Mouse (Mus musculus) limb, embryonic 11.5 days (tissue): ENCODE measurements around the gene Parn. TPM values are rescaled to one million over a fixed set of nuclear protein-coding genes. Genes with fewer than 3 reads are reported as not detected.

Source experiments
- ATAC-seq: fragments of 200-750 bp; cut with Nextera tagmentation; 2 replicates; pipeline ENCODE4 v1.8.0; 2017; ENCODE audit warnings: low read depth; ENCODE audit not compliant: insufficient number of reproducible peaks, low FRiP score, low TSS enrichment
- DNase-seq: peaks from one replicate; pipeline ENCODE4 v3.0.0-alpha.2; 2015; ENCODE audit warnings: low spot score
- H3K27ac ChIP-seq: fragments of 300-500 bp; sonication (generic); replicated peaks from 2 replicates; pipeline ENCODE4 v1.5.1; 2014; ENCODE audit warnings: low read depth, mild to moderate bottlenecking, low read length
- H3K27me3 ChIP-seq: fragments of 300-500 bp; sonication (generic); 2 replicates; pipeline ENCODE4 v1.6.1; 2014; ENCODE audit warnings: mild to moderate bottlenecking, low read length, mixed read lengths; ENCODE audit not compliant: control insufficient read depth, insufficient read depth
- H3K36me3 ChIP-seq: fragments of 300-500 bp; sonication (generic); 2 replicates; pipeline ENCODE4 v1.6.1; 2014; ENCODE audit warnings: mild to moderate bottlenecking, low read length, moderate library complexity, mixed read lengths; ENCODE audit not compliant: control insufficient read depth, insufficient read depth
- H3K4me1 ChIP-seq: fragments of 300-500 bp; sonication (generic); 2 replicates; pipeline ENCODE4 v1.6.1; 2014; ENCODE audit warnings: low read length, mixed read lengths; ENCODE audit not compliant: control insufficient read depth, insufficient read depth
- H3K4me2 ChIP-seq: fragments of 300-500 bp; sonication (generic); 2 replicates; pipeline ENCODE4 v1.6.1; 2014; ENCODE audit warnings: low read depth, mild to moderate bottlenecking, moderate library complexity; ENCODE audit not compliant: severe bottlenecking
- H3K4me3 ChIP-seq: fragments of 300-500 bp; sonication (generic); 2 replicates; pipeline ENCODE4 v1.5.1; 2014; ENCODE audit warnings: low read depth, low read length
- H3K9ac ChIP-seq: fragments of 300-500 bp; sonication (generic); 2 replicates; pipeline ENCODE4 v1.6.1; 2014; ENCODE audit warnings: mild to moderate bottlenecking, low read length
- H3K9me3 ChIP-seq: fragments of 300-500 bp; sonication (generic); 2 replicates; pipeline ENCODE4 v1.6.1; 2016; ENCODE audit warnings: low read length; ENCODE audit not compliant: control insufficient read depth
- WGBS: fragments of 180-500 bp; shearing (Covaris S2); extraction: QIAGEN DNeasy Blood & Tissue Kit; methylation state at CpG from one replicate; pipeline ENCODE4 v1.1.7; 2014; 5-methylcytosine and 5-hydroxymethylcytosine counted together
- polyA plus RNA-seq: library from polyadenylated mRNA; unstranded; fragments of >200 nt; fragmentation: Nextera tagmentation; extraction: Ambion mirVana; gene quantifications from 2 replicates; pipeline ENCODE4 v1.2.1, GENCODE M21; 2014

The Parn gene
- polyA plus RNA-seq, 1 experiment from 2014 or later = 41.7 TPM

DNA sequence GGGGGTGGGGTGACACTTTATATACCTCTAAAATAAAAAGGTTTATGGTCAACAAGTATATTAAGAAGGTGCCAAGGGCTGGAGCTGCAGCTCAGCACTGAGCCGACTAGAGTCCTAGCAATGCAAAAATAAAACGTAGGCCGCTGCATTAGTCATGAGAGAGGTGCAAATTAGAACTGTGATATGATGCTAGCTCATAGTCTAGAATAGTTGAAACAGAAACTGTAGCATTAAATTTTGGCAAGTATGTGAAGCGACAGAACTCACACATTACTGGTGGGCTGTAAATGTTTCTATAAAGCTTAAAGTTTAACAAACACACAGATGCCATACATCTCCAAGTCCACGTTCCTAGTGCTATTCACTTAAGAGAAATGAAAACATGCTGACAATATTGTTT lies 102.7 kb downstream of the Parn start:
- Histone ChIP-seq H3K4me3 (no peak overlapping the region), H3K9ac (no peak overlapping the region), H3K36me3 (no peaks in the 10 kb centered on the region), H3K4me2 (no peak overlapping the region), H3K27me3 (no peaks in the 10 kb centered on the region), H3K9me3 (no peaks in the 10 kb centered on the region), H3K4me1 (no peaks in the 10 kb centered on the region), H3K27ac (no peak overlapping the region)
- ATAC-seq (no peak), DNase-seq (no peak)
- 93% methylated on average over 5 of the region's 5 CpGs for WGBS

- H3K4me2 ChIP-seq = no peak overlapping the region
- ATAC-seq (no peak), DNase-seq (no peak)
- H3K4me3 ChIP-seq = no peak overlapping the region
- H3K9ac ChIP-seq = no peak overlapping the region
- H3K27me3 ChIP-seq = no peaks in the 10 kb centered on the region
- H3K4me1 ChIP-seq = no peaks in the 10 kb centered on the region
- H3K36me3 ChIP-seq = no peaks in the 10 kb centered on the region
- WGBS = 81% methylated on average over 2 of the region's 2 CpGs
- H3K9me3 ChIP-seq = no peaks in the 10 kb centered on the region
- no peak overlapping the region for H3K27ac ChIP-seq
Measured at GRCm38 (mm10) chr16:13557784-13558183, 110.2 kb downstream of the Parn start.

DNA sequence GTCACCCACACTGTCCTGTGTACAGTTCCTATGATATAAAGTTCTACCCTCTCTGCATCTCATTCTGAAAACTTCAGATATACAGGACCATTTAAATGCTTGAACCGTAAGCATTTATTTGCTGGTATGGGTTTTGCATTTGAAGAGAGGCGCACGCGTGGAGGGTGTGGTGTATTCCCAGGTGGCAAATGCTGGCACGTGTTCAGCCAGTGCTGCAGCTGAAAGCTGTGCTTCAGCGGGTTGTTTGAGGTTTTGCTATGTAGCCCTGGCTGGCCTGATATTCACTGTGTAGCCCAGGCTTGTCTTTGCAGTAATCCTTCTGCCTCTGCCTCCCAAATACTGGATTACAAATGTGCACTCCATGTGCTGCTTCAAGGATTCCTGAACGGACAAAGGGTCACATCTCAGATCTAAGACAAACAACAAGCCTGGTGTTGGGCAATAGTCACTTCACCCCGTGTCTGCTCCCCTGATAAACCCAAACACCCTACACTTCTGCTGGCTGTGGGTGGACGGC lies 111.0 kb downstream of the Parn start:
- no peak overlapping the region for H3K27ac ChIP-seq
- H3K27me3 ChIP-seq = no peaks in the 10 kb centered on the region
- ATAC-seq = no peak
- H3K9ac ChIP-seq = no peak overlapping the region
- DNase-seq = no peak
- H3K4me1 ChIP-seq = no peaks in the 10 kb centered on the region
- H3K9me3 ChIP-seq = no peaks in the 10 kb centered on the region
- H3K4me2 ChIP-seq = no peak overlapping the region
- 87% methylated on average over 9 of the region's 9 CpGs for WGBS
- no peaks in the 10 kb centered on the region for H3K36me3 ChIP-seq
- no peak overlapping the region for H3K4me3 ChIP-seq

GRCm38 (mm10) chr16:13556446-13556845 lies 111.5 kb downstream of the Parn start:
- Histone ChIP-seq H3K4me3 (no peak overlapping the region), H3K27ac (no peak overlapping the region), H3K4me2 (no peak overlapping the region), H3K27me3 (no peaks in the 10 kb centered on the region), H3K9me3 (no peaks in the 10 kb centered on the region), H3K9ac (no peak overlapping the region), H3K36me3 (no peaks in the 10 kb centered on the region), H3K4me1 (no peaks in the 10 kb centered on the region)
- DNase-seq (no peak), ATAC-seq (no peak)
- WGBS = 97% methylated on average over 7 of the region's 7 CpGs

DNA sequence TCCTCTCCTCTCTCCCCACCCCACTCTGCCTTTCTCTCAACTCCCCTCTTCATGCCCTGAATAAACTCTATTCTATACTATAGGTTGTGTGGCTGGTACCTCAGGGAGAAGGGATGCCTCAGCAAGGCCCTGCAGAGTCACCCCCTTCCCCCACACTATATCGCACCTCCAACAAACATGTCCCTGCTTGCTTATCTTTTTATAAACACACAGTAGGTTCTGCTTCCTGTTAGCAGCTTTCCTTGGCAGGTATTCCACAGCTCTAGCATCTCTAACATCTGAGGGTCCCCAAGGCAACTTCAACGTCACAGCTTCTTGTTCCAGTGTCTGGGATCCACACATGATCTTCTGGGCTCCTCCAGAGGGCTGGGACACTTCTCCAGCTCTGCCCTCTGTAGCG lies 117.3 kb downstream of the Parn start:
- H3K4me3 ChIP-seq = no peak overlapping the region

GRCm38 (mm10) chr16:13549976-13550375 lies 118.0 kb downstream of the Parn start:
- Histone ChIP-seq H3K4me2 (no peak overlapping the region), H3K27me3 (no peaks in the 10 kb centered on the region), H3K9ac (no peak overlapping the region), H3K9me3 (peaks cover 8% of the 10 kb centered on the region; the same call in 1 of the 2 replicates), H3K27ac (no peak overlapping the region), H3K4me3 (no peak overlapping the region), H3K36me3 (0 out of 2 replicates have a peak, but pooled peaks cover 2% of the 10 kb centered on the region), H3K4me1 (no peaks in the 10 kb centered on the region)
- ATAC-seq (no peak), DNase-seq (no peak)
- WGBS = 92% methylated on average over 2 of the region's 2 CpGs

More for the DNA sequence above, 117.3 kb downstream of the Parn start:
- Histone ChIP-seq H3K27ac (no peak overlapping the region), H3K27me3 (no peaks in the 10 kb centered on the region), H3K9me3 (peaks cover 4% of the 10 kb centered on the region; the same call in 1 of the 2 replicates), H3K4me2 (no peak overlapping the region), H3K36me3 (0 out of 2 replicates have a peak, but pooled peaks cover 2% of the 10 kb centered on the region), H3K4me1 (no peaks in the 10 kb centered on the region), H3K9ac (no peak overlapping the region)
- DNase-seq = no peak
- no peak for ATAC-seq
- WGBS = 93% methylated on average over 3 of the region's 3 CpGs

DNA sequence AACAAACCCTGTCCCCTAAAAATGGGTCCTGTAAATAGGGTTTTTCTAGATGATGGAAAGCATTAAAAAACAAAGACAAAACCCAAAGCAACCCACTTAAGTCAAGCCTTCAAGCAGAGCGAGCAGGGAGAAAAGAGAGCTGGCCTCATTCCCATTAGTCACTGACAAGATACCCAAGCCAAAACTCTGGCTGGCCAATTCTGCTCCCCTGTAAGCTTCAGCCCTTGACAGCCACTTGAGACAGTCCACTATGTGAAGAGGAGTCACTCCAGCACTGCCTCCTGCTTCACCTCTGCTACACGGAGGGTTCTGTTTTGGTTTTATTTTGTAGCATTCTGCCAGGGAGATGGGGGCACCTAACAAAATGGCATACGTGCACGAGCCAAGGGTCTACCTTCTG lies 126.2 kb downstream of the Parn start:
- no peak overlapping the region for H3K4me2 ChIP-seq
- ATAC-seq (no peak), DNase-seq (no peak)
- no peak overlapping the region for H3K9ac ChIP-seq
- H3K9me3 ChIP-seq = peaks cover 8% of the 10 kb centered on the region; the same call in 1 of the 2 replicates
- H3K27ac ChIP-seq = no peak overlapping the region
- 0 out of 2 replicates have a peak, but pooled peaks cover 3% of the 10 kb centered on the region for H3K4me1 ChIP-seq
- 85% methylated on average over 4 of the region's 4 CpGs for WGBS
- no peak overlapping the region for H3K4me3 ChIP-seq
- no peaks in the 10 kb centered on the region for H3K27me3 ChIP-seq
- no peaks in the 10 kb centered on the region for H3K36me3 ChIP-seq

DNA sequence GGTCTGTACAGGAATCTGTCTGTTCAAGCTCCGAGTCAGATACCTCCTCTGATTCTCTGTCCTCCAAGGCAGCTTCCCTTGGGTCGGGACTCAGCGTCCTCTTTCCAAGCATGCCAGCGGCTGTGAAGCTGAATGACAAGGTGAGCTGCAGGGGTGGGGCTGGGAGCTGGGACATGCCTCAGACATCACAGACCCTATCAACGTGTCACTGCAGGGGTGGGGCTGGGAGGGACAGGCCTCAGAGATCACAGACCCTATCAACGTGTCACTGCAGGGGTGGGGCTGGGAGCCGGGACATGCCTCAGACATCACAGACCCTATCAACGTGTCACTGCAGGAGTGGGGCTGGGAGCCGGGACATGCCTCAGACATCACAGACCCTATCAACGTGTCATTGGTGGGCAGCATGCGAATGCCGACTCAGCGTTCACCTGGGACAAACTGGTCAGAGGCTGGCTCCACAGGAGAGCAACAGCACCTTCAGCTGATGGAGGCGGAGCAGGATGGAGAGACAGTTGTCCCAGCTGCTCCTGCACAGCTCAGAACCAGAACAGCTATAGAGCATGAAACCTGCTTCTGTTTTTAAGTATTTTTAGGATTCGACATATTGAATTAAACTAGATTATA lies 126.7 kb downstream of the Parn start:
- H3K36me3 ChIP-seq = no peaks in the 10 kb centered on the region
- H3K4me3 ChIP-seq = no peak overlapping the region
- ATAC-seq (no peak), DNase-seq (no peak)
- H3K27me3 ChIP-seq = no peaks in the 10 kb centered on the region
- no peak overlapping the region for H3K27ac ChIP-seq
- H3K4me2 ChIP-seq = no peak overlapping the region
- H3K9ac ChIP-seq = no peak overlapping the region
- WGBS = 75% methylated on average over 15 of the region's 15 CpGs
- H3K4me1 ChIP-seq = 0 out of 2 replicates have a peak, but pooled peaks cover 3% of the 10 kb centered on the region
- peaks cover 7% of the 10 kb centered on the region; the same call in 1 of the 2 replicates for H3K9me3 ChIP-seq
